Mouse (Mus musculus): ENCODE results near the gene Ano6.
A peak's percentile ranks its signal among the peaks of the same experiment; 100 is the strongest.

Ano6 gene

GRCm38 (mm10) chr15:95767825-95768224 lies 22.8 kb upstream of the Ano6 start:
- DNase-seq (ENCODE audit: low spot score in 2 of 2), result no peak

GRCm38 (mm10) chr15:95768703-95769102 lies 21.9 kb upstream of the Ano6 start:
- no peak for DNase-seq (ENCODE audit: low spot score in 2 of 2)

- DNase-seq (ENCODE audit: low spot score in 2 of 2), result no peak
Observed at GRCm38 (mm10) chr15:95769576-95769975, 21.1 kb upstream of the Ano6 start.

GRCm38 (mm10) chr15:95770307-95770706 lies 20.3 kb upstream of the Ano6 start:
- DNase-seq (ENCODE audit: low spot score in 2 of 2), result no peak

- DNase-seq (ENCODE audit: low spot score in 2 of 2), result no peak
Observed at GRCm38 (mm10) chr15:95772374-95772773, 18.3 kb upstream of the Ano6 start.

DNA sequence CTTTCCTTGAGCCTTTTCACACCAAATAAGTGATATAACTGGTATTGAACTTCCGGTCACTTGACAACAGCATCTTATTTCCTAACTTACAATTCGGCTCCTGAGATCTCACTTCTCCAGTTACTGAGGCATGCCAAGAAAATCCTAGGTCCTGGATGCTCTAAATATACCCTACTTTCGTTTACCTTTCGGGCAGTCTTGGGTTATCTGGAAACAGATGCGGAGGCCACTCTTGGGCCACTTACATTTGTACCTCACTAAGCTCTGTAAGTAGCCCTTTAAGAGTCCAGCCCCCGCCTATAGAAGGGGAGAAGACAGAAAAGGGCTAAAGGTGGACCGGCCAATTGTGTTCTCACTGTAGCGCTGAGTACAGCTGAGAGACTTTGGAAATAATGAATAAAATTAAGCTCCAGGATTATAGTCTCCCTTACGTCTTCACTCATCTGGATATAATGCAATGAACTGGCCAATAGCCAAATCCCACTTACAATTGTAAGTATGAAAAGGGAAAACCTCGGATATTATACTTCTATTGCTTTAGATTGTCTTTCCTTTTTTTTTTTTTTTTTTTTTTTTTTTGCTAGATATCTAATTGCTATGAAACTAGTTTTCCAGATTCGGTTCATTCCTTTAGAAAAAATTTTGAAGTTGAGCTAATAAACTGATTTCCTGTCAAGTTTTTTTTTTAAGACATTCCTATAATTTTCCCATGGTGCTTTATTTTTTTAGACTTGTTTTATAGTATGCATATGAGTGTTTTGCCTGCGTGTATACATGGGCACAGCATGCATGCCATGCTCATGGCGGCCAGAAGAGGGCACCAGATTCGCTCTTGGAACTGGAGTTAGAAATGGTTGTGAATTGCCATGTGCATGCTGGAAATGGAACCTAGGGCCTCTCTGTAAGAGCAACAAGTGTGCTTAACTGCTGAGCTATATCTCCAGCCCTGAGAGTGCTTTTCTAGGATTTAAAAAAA lies 17.5 kb upstream of the Ano6 start:
- peak; percentile 74 to 87 for DNase-seq (ENCODE audit: low spot score in 2 of 2)

DNA sequence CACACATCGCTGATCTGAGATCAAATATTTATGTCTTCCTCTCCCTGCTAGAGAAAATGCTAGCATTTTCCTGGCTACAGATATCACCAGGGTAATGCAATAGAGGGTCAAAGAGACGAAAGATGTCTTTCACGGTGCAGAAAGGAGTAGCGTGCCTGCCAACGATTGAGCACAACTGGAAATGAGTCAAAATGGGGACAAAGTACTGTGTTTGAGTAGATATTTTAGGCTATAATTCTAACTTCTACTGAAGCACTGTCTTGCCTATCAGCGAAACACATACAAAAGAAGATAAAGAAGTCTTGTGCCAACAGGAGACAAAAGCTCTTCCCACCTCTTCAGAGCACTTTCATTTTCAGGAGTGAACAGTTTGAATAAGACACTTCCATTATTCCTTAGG lies 16.4 kb upstream of the Ano6 start:
- DNase-seq (ENCODE audit: low spot score in 2 of 2), result no peak

DNA sequence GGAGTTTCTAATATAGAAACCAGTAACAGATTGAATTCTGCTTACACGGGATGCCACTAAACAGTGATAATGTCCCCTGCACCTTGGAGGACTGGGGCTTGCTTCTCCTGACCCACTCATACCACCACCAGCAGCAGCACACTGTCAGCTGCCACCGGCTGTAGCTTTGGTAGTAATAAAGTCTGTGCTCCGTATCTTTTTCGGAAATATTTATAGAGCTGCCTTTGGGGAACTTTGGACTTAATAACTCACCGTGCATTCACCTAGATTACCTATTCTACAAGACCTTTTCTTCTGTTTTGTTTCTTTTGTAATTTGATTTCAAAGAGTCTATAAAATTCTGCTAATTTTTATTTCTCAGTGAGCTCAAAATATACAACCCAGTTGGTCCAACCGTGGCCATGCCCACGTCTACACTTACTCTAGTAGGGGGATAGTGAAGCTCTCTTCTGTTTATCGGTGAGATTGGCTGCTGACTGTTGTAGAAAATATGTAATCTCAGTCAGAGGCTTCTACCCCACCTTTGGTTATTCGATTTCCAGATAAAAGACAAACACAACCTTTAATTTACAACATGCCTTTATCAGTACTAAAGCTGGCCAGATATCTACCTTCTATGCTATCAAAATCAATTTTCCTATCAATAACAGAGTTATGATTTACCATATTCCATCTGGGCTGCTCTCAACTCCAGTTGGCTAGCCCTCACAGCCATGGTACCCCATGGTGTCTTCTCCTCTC lies 15.8 kb upstream of the Ano6 start:
- no peak for DNase-seq (ENCODE audit: low spot score in 2 of 2)

- DNase-seq (ENCODE audit: low spot score in 2 of 2), result no peak
Observed at GRCm38 (mm10) chr15:95777743-95778142, 12.9 kb upstream of the Ano6 start.

GRCm38 (mm10) chr15:95778710-95779109 lies 11.9 kb upstream of the Ano6 start:
- DNase-seq (ENCODE audit: low spot score in 2 of 2), result no peak

GRCm38 (mm10) chr15:95786624-95787023 lies 4.0 kb upstream of the Ano6 start:
- no peak for DNase-seq (ENCODE audit: low spot score in 2 of 2)

- DNase-seq (ENCODE audit: low spot score in 2 of 2), result peak in 1 of 2 experiments; percentile 62
Observed at GRCm38 (mm10) chr15:95787578-95787977, 3.1 kb upstream of the Ano6 start.

- DNase-seq (ENCODE audit: low spot score in 2 of 2), result peak in 1 of 2 experiments; percentile 45
Observed at GRCm38 (mm10) chr15:95789562-95790528, 798 bp upstream of the Ano6 start.

- no peak for DNase-seq (ENCODE audit: low spot score in 2 of 2)
Observed at GRCm38 (mm10) chr15:95791141-95791791, 623 bp downstream of the Ano6 start.

DNA sequence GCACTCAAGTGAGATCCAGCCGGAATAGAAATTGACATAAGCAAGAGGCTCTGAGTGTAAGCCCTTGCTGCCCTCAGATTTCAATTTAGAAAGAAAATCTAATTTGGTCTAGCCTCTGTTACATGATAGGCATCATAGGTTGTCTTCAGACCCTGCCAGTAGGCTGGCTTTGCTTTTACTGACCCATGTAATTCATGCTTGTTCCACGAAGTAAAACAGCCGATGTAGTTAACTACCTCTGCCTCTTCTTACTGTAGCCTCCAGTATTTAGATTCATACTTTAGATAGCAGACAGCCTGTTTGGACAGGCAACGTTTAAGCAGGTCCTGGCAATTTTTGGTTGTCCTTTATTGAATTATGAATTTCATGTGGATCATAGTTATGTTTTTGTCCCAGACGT lies 1.2 kb downstream of the Ano6 start:
- DNase-seq (ENCODE audit: low spot score in 2 of 2), result no peak

GRCm38 (mm10) chr15:95792261-95793260 lies 1.9 kb downstream of the Ano6 start:
- peak in 1 of 2 experiments; percentile 63 for DNase-seq (ENCODE audit: low spot score in 2 of 2)

GRCm38 (mm10) chr15:95793748-95794491 lies 3.3 kb downstream of the Ano6 start:
- no peak for DNase-seq (ENCODE audit: low spot score in 2 of 2)

- peak in 1 of 2 experiments; percentile 69 for DNase-seq (ENCODE audit: low spot score in 2 of 2)
Observed at GRCm38 (mm10) chr15:95794611-95795565, 4.2 kb downstream of the Ano6 start.

All from spleen, postnatal 10 days (tissue).